34 mouse cellular contexts compared by ENCODE assay signal in the genomic region with DNA sequence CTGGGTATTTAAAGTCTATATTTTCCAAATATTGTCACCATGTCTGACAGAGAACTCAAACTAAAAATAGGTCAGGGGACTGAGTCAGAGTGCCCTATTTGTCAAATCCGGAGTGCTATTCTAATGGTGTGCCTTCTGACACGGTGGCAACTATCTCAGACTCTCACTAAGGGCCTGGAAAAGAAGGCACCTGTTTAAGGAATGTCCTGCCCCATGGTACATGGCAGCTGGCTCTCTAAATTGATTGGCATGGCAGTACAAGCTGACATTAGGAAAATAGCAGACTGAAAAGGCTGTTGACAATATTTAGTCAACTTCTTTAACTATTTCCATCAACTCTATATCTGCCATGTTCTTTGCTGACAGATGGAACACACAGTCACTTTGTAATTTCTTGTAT.
"Had no signal": no experiment of that assay in that cellular context is flagged by ENCODE, and none has a peak within 500 bp of the region (broad histone marks: within the 10 kb centered on the region; RNA-seq: fewer than 3 reads in every experiment).

No protein-coding gene starts in this region.

- H3K9me3 ChIP-seq: heart, embryonic 12.5 days; heart, embryonic 13.5 days; heart, embryonic 15.5 days; hindbrain, embryonic 10.5 days; hindbrain, embryonic 12.5 days; hindbrain, embryonic 13.5 days; hindbrain, embryonic 15.5 days; intestine, embryonic 15.5 days; kidney, embryonic 15.5 days had no signal

- H3K27me3 ChIP-seq: heart, embryonic 12.5 days; heart, embryonic 13.5 days; heart, embryonic 15.5 days; hindbrain, embryonic 12.5 days; hindbrain, embryonic 13.5 days; hindbrain, embryonic 15.5 days; intestine, embryonic 15.5 days; kidney, embryonic 15.5 days had no signal

- H3K36me3 ChIP-seq: heart, embryonic 12.5 days; heart, embryonic 13.5 days; heart, embryonic 15.5 days; hindbrain, embryonic 10.5 days; hindbrain, embryonic 12.5 days; hindbrain, embryonic 13.5 days; hindbrain, embryonic 15.5 days; intestine, embryonic 15.5 days; kidney, embryonic 15.5 days had no signal

- H3K4me2 ChIP-seq: heart, embryonic 11.5 days; heart, embryonic 12.5 days; heart, embryonic 13.5 days; heart, embryonic 15.5 days; hindbrain, embryonic 12.5 days; hindbrain, embryonic 13.5 days; hindbrain, embryonic 15.5 days; intestine, embryonic 15.5 days; kidney, embryonic 15.5 days had no signal

- H3K4me1 ChIP-seq: heart, embryonic 12.5 days; heart, embryonic 15.5 days; hindbrain, embryonic 10.5 days; hindbrain, embryonic 12.5 days; hindbrain, embryonic 13.5 days; hindbrain, embryonic 15.5 days; intestine, embryonic 15.5 days; kidney, embryonic 15.5 days had no signal

- H3K27ac ChIP-seq: heart, embryonic 13.5 days; heart, embryonic 15.5 days; hindbrain, embryonic 10.5 days; hindbrain, embryonic 12.5 days; hindbrain, embryonic 13.5 days; hindbrain, embryonic 15.5 days; hindbrain, postnatal 0 days; intestine, embryonic 15.5 days; kidney, embryonic 15.5 days; kidney, postnatal 0 days; layer of hippocampus, adult 2 months; left cerebral cortex, adult 2 months had no signal

- ATAC-seq: hindbrain, embryonic 16.5 days; hindbrain, postnatal 0 days; inflammation-experienced regulatory T-cells, adult 6 months; intestine, embryonic 15.5 days; intestine, embryonic 16.5 days; intestine, postnatal 0 days had no signal

- H3K9ac ChIP-seq: heart, embryonic 12.5 days; heart, embryonic 13.5 days; heart, embryonic 15.5 days; hindbrain, embryonic 12.5 days; hindbrain, embryonic 13.5 days; hindbrain, embryonic 15.5 days; intestine, embryonic 15.5 days; kidney, embryonic 15.5 days had no signal

- H3K4me3 ChIP-seq: heart, embryonic 12.5 days; heart, embryonic 13.5 days; heart, embryonic 15.5 days; hindbrain, embryonic 10.5 days; hindbrain, embryonic 12.5 days; hindbrain, embryonic 13.5 days; hindbrain, embryonic 15.5 days; intestine, embryonic 15.5 days; kidney, embryonic 15.5 days; layer of hippocampus, adult 2 months; left cerebral cortex, adult 2 months had no signal

- DNase-seq: heart, postnatal 10 days; heart, postnatal 14 days; heart, postnatal 36 days; heart, postnatal 4 days; kidney, adult 11 months; kidney, adult 18-20 months; kidney, adult 2 months; kidney, adult 8-10 months; kidney, adult 9 months; kidney, postnatal 10 days; kidney, postnatal 14 days; kidney, postnatal 25 days; kidney, postnatal 36 days; kidney, postnatal 4 days; layer of hippocampus, adult 9-11 months; layer of hippocampus, postnatal 36 days had no signal
